Mouse (Mus musculus): ENCODE measurements around the gene Tuba1c. TPM values are rescaled to one million over a fixed set of nuclear protein-coding genes. Genes with fewer than 3 reads are reported as not detected.
A peak's percentile ranks its signal among the peaks of the same experiment; 100 is the strongest.
"Not testable (repeated sequence)": the region's sequence is repeated elsewhere in the genome, so short reads cannot be mapped to it uniquely, and the experiment has no call there.

The Tuba1c gene
- polyA plus RNA-seq, 1 experiment from 2014 or later = 142 TPM

DNA sequence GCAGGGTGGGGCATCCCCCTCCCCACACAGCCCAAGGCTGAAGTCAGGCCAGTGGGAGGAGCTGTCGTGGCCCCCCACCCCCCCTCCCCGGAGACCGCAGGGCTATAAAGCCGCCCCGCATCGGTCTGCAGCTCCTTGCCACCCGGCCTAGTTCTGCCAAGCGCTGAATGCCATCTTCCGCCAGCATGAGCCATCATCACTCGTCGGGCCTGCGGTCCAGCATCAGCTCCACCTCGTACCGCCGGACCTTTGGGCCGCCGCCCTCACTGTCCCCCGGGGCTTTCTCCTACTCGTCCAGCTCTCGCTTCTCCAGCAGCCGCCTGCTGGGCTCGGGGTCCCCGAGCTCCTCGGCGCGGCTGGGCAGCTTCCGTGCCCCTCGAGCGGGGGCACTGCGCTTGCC is 25.3 kb downstream of the Tuba1c start, which contains the start of gene Prph:
TSS of gene Prph (plus strand) at position 135 of the 400 bp plus-strand sequence.
- peaks cover 10% of the 10 kb centered on the region; the same call in 1 of the 2 replicates for H3K4me1 ChIP-seq (replicated peaks; ENCODE audit: control insufficient read depth, insufficient read depth, low read length)
- WGBS = 2% methylated on average over 29 of the region's 30 CpGs
- no peak within 1 kb of the TSS for H3K27ac ChIP-seq (ENCODE audit: low read depth, low read length)
- peaks cover 58% of the 10 kb centered on the region for H3K27me3 ChIP-seq (ENCODE audit: control insufficient read depth, insufficient read depth, low read length)
- no peaks in the 10 kb centered on the region for H3K36me3 ChIP-seq (ENCODE audit: control insufficient read depth, insufficient read depth, low read length)
- H3K4me3 ChIP-seq (ENCODE audit: low read depth, low read length) = peak within 1 kb of the TSS; percentile 27
- H3K9ac ChIP-seq (ENCODE audit: low read length) = no peak within 1 kb of the TSS
- ATAC-seq (replicated peaks; ENCODE audit: low FRiP score) (no peak), DNase-seq (ENCODE audit: low spot score) (no peak)
- H3K9me3 ChIP-seq (ENCODE audit: control insufficient read depth, low read length) = no peaks in the 10 kb centered on the region
- H3K4me2 ChIP-seq (ENCODE audit: low read depth, low read length, severe bottlenecking) = peak within 1 kb of the TSS; percentile 49

DNA sequence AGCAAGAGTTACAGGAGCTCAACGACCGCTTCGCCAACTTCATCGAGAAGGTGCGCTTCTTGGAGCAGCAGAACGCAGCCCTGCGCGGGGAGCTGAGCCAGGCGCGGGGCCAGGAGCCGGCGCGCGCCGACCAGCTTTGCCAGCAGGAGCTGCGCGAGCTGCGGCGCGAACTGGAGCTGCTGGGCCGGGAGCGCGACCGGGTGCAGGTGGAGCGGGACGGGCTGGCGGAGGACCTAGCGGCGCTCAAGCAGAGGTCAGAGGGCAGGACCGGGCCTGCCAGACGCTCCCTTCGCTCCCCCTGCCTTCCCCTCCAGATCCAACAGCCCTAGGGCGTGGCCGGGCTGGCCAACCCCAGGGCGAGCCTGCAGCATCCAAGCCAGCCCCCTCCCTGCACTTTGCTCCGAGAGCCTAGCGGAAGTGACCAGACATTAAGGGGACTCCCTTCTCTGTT is 25.8 kb downstream of the Tuba1c start:
- H3K4me2 ChIP-seq (ENCODE audit: low read depth, low read length, severe bottlenecking) = peak overlapping the region; percentile 49
- WGBS = 0% methylated on average over 37 of the region's 37 CpGs
- DNase-seq (ENCODE audit: low spot score) (peak; percentile 66), ATAC-seq (replicated peaks; ENCODE audit: low FRiP score) (0 out of 2 replicates have a peak, but pooled peaks have one; percentile 39)
- peaks cover 58% of the 10 kb centered on the region for H3K27me3 ChIP-seq (ENCODE audit: control insufficient read depth, insufficient read depth, low read length)
- no peaks in the 10 kb centered on the region for H3K9me3 ChIP-seq (ENCODE audit: control insufficient read depth, low read length)
- H3K4me1 ChIP-seq (replicated peaks; ENCODE audit: control insufficient read depth, insufficient read depth, low read length) = peaks cover 10% of the 10 kb centered on the region; the same call in 1 of the 2 replicates
- H3K4me3 ChIP-seq (ENCODE audit: low read depth, low read length) = peak overlapping the region; percentile 27
- no peak overlapping the region for H3K9ac ChIP-seq (ENCODE audit: low read length)
- no peak overlapping the region for H3K27ac ChIP-seq (ENCODE audit: low read depth, low read length)
- H3K36me3 ChIP-seq (ENCODE audit: control insufficient read depth, insufficient read depth, low read length) = no peaks in the 10 kb centered on the region

DNA sequence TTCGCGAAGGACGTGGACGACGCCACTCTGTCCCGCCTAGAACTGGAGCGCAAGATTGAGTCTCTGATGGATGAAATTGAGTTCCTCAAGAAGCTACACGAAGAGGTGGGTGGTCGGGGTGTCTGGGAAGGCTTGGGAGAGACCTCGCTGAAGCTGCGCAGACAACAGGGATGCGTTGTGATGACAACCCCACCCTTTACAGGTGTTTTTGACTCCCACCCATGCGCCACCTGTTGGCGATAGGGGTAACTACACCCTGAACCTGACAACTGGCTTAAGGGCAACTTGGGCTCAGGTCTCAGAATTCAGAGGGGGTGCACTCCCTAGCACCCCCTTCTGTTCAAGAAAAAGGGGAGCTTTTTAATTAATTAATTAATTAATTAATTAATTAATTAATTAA is 26.6 kb downstream of the Tuba1c start:
- Histone ChIP-seq H3K36me3 (ENCODE audit: control insufficient read depth, insufficient read depth, low read length) (no peaks in the 10 kb centered on the region), H3K4me2 (ENCODE audit: low read depth, low read length, severe bottlenecking) (no peak overlapping the region), H3K9ac (ENCODE audit: low read length) (no peak overlapping the region), H3K4me3 (ENCODE audit: low read depth, low read length) (no peak overlapping the region), H3K27ac (ENCODE audit: low read depth, low read length) (no peak overlapping the region), H3K27me3 (ENCODE audit: control insufficient read depth, insufficient read depth, low read length) (peaks cover 58% of the 10 kb centered on the region), H3K9me3 (ENCODE audit: control insufficient read depth, low read length) (no peaks in the 10 kb centered on the region), H3K4me1 (replicated peaks; ENCODE audit: control insufficient read depth, insufficient read depth, low read length) (peaks cover 10% of the 10 kb centered on the region; the same call in 1 of the 2 replicates)
- no peak for ATAC-seq (replicated peaks; ENCODE audit: low FRiP score)
- no peak for DNase-seq (ENCODE audit: low spot score)
- 6% methylated on average over 14 of the region's 14 CpGs for WGBS

DNA sequence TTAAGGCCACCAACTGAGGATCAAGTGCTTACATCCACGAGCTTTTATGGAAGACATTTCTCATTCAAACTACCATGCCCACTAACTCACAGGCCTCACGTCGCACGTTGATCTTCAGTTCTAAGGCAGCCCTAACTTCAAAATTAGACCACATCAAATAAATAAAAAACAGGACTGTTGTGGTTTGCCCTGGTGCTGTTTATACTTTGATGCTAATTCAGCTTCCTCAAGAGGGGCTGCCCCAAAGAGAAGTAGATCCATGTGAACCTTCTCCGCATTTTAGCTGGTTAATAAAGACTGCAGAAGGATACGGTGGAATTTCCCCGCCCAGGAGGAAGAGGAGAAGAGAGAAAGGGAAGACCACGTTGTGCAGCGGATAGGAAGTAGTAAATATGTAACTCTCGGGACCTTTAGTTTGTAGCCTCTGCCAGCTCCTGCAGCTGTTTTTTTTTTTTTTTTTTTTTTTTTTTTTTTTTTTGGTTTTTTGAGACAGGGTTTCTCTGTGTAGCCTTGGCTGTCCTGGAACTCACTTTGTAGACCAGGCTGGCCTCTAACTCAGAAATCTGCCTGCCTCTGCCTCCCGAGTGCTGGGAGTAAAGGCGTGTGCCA is 36.0 kb downstream of the Tuba1c start:
- H3K9me3 ChIP-seq (ENCODE audit: control insufficient read depth, low read length) = no peaks in the 10 kb centered on the region
- ATAC-seq (replicated peaks; ENCODE audit: low FRiP score) (no peak), DNase-seq (ENCODE audit: low spot score) (no peak)
- no peaks in the 10 kb centered on the region for H3K4me1 ChIP-seq (replicated peaks; ENCODE audit: control insufficient read depth, insufficient read depth, low read length)
- 89% methylated on average over 12 of the region's 12 CpGs for WGBS
- H3K27ac ChIP-seq (ENCODE audit: low read depth, low read length) = no peak overlapping the region
- no peak overlapping the region for H3K4me2 ChIP-seq (ENCODE audit: low read depth, low read length, severe bottlenecking)
- no peaks in the 10 kb centered on the region for H3K36me3 ChIP-seq (ENCODE audit: control insufficient read depth, insufficient read depth, low read length)
- H3K27me3 ChIP-seq (ENCODE audit: control insufficient read depth, insufficient read depth, low read length) = no peaks in the 10 kb centered on the region
- no peak overlapping the region for H3K4me3 ChIP-seq (ENCODE audit: low read depth, low read length)
- no peak overlapping the region for H3K9ac ChIP-seq (ENCODE audit: low read length)

DNA sequence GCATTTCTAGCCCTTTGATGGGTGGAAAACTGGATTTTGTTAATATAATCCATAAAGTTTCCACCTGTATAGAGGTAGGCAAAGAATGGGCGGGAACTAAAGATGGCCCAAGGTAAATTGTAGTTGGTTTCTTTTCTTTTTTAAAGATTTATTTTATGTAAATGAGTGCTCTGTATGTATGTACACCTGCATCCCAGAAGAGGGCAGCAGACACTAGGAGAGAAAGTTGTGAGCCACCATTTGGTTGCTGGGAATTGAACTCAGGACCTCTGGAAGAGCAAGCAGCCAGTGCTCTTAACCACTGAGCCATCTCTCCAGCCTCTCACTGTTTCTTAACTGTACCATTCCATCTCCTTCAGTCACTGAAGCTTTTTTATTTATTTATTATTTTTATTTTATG is 42.3 kb downstream of the Tuba1c start:
- H3K4me3 ChIP-seq (ENCODE audit: low read depth, low read length) = no peak overlapping the region
- H3K4me1 ChIP-seq (replicated peaks; ENCODE audit: control insufficient read depth, insufficient read depth, low read length) = peaks cover 10% of the 10 kb centered on the region
- H3K36me3 ChIP-seq (ENCODE audit: control insufficient read depth, insufficient read depth, low read length) = no peaks in the 10 kb centered on the region
- H3K9me3 ChIP-seq (ENCODE audit: control insufficient read depth, low read length) = no peaks in the 10 kb centered on the region
- no peak overlapping the region for H3K4me2 ChIP-seq (ENCODE audit: low read depth, low read length, severe bottlenecking)
- ATAC-seq (replicated peaks; ENCODE audit: low FRiP score) (no peak), DNase-seq (ENCODE audit: low spot score) (no peak)
- H3K9ac ChIP-seq (ENCODE audit: low read length) = no peak overlapping the region
- no peak overlapping the region for H3K27ac ChIP-seq (ENCODE audit: low read depth, low read length)
- H3K27me3 ChIP-seq (ENCODE audit: control insufficient read depth, insufficient read depth, low read length) = no peaks in the 10 kb centered on the region
- 88% methylated on average over 1 of the region's 1 CpGs for WGBS

DNA sequence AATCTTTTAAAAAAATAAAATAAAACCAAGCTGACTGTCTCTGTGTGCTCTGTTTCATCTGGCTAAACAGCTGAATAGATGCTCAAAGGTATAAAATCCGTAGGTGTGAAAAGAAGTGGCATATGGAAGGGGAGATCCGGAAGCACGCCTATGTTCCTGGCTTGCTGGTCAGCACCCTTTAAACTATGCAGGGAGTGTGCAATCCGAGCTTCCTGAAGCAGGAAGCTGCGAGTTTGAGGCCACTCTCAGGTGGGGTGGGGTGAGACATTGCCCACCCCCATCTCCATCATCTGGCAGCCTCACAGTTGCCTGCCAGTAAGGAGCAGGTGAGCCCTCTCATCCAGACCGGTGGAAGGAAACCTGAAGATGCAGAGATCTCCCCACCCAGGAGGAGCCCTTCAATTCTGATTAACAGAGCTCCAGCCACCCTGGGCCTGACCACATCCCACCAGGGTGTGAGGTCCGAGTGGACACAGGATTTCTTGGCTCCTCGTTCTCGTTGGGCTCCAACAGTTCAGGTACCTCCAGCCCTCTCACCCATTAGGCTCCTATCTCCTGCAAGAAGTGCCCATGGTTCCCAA is 44.4 kb downstream of the Tuba1c start, which contains the start of gene Troap:
TSS of gene Troap (plus strand) at position 557 of the 581 bp plus-strand sequence.
- Histone ChIP-seq H3K9me3 (ENCODE audit: control insufficient read depth, low read length) (no peaks in the 10 kb centered on the region), H3K4me3 (ENCODE audit: low read depth, low read length) (peak within 1 kb of the TSS; percentile 62), H3K4me2 (ENCODE audit: low read depth, low read length, severe bottlenecking) (peak within 1 kb of the TSS; percentile 90), H3K36me3 (ENCODE audit: control insufficient read depth, insufficient read depth, low read length) (peaks cover 3% of the 10 kb centered on the region), H3K9ac (ENCODE audit: low read length) (peak within 1 kb of the TSS; percentile 67), H3K27ac (ENCODE audit: low read depth, low read length) (peak within 1 kb of the TSS; percentile 96), H3K4me1 (replicated peaks; ENCODE audit: control insufficient read depth, insufficient read depth, low read length) (peaks cover 10% of the 10 kb centered on the region), H3K27me3 (ENCODE audit: control insufficient read depth, insufficient read depth, low read length) (no peaks in the 10 kb centered on the region)
- ATAC-seq (replicated peaks; ENCODE audit: low FRiP score) (peak; percentile 57), DNase-seq (ENCODE audit: low spot score) (no peak)
- WGBS = 34% methylated on average over 9 of the region's 9 CpGs

DNA sequence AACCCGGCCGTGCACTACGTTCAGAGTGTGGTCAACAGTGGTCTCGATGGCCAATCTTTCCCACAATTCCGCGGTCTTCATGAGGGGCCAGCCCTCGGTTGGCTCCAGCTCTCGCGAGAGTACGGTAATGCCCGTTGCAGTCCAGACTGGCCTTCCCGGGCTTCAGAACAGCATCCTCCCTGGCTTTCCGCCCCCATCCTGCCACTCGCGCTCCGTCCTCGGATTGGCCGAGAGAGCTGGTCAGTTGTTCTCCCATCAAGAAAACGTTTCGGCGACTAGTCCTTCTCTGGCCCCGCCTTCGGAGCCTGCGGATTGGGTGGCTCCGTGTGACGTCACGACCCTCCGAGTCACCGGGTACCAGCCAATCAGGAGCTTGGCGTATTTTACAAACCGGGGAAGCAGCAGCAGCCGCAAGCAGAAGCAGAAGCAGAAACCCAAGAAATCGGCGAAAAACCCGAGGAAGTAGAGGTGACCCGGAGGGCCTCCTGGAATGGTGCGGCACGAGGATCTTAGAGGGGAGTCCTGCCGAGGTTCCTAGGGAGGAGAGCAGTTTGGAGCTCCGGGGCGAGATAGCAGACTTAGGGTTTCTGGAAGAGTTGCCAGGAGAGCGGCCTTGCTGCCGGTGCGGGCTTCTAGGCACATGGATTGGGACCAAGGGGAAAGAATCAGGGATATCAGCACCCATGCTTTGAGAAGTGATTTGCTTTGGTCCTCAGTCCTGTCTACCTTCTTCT is 45.1 kb downstream of the Tuba1c start:
- under 1% methylated on average over 44 of the region's 44 CpGs for WGBS
- peak overlapping the region; percentile 67 for H3K9ac ChIP-seq (ENCODE audit: low read length)

DNA sequence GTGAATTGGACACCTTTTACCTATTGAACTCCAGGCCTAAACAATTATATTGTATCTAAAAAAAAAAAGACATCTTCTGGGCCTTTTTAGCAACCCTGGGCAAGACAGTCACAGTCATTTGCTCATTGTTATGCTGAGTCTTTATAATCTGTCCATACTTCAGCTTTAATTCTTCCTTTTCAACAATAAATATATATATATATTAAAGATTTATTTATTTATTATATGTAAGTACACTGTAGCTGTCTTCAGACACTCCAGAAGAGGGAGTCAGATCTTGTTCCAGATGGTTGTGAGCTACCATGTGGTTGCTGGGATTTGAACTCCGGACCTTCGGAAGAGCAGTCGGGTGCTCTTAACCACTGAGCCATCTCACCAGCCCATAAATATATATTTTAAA is 46.3 kb downstream of the Tuba1c start:
- H3K9me3 ChIP-seq (ENCODE audit: control insufficient read depth, low read length); ATAC-seq (replicated peaks; ENCODE audit: low FRiP score); H3K4me1 ChIP-seq (replicated peaks; ENCODE audit: control insufficient read depth, insufficient read depth, low read length); H3K27ac ChIP-seq (ENCODE audit: low read depth, low read length); H3K9ac ChIP-seq (ENCODE audit: low read length); DNase-seq (ENCODE audit: low spot score); H3K36me3 ChIP-seq (ENCODE audit: control insufficient read depth, insufficient read depth, low read length); H3K27me3 ChIP-seq (ENCODE audit: control insufficient read depth, insufficient read depth, low read length): not testable (repeated sequence)
- Histone ChIP-seq H3K4me3 (ENCODE audit: low read depth, low read length) (peak overlapping the region; percentile 62), H3K4me2 (ENCODE audit: low read depth, low read length, severe bottlenecking) (peak overlapping the region; percentile 90)
- 95% methylated on average over 3 of the region's 3 CpGs for WGBS

More for the DNA sequence above, 45.1 kb downstream of the Tuba1c start:
- peak overlapping the region; percentile 90 for H3K4me2 ChIP-seq (ENCODE audit: low read depth, low read length, severe bottlenecking)
- H3K36me3 ChIP-seq (ENCODE audit: control insufficient read depth, insufficient read depth, low read length) = peaks cover 3% of the 10 kb centered on the region
- peak overlapping the region; percentile 62 for H3K4me3 ChIP-seq (ENCODE audit: low read depth, low read length)
- no peaks in the 10 kb centered on the region for H3K9me3 ChIP-seq (ENCODE audit: control insufficient read depth, low read length)
- peak; percentile 97 for ATAC-seq (replicated peaks; ENCODE audit: low FRiP score)
- DNase-seq (ENCODE audit: low spot score) = peak; percentile 98
- H3K27ac ChIP-seq (ENCODE audit: low read depth, low read length) = peak overlapping the region; percentile 96
- H3K4me1 ChIP-seq (replicated peaks; ENCODE audit: control insufficient read depth, insufficient read depth, low read length) = peaks cover 10% of the 10 kb centered on the region
- H3K27me3 ChIP-seq (ENCODE audit: control insufficient read depth, insufficient read depth, low read length) = no peaks in the 10 kb centered on the region
